Mouse (Mus musculus) kidney, postnatal 36 days (tissue): ENCODE results near the gene Gm26657.
A peak's percentile ranks its signal among the peaks of the same experiment; 100 is the strongest.

Experiments
- DNase-seq, 2 experiments: peaks; one replicate each; pipeline ENCODE4 v3.0.0; 2021 to 2022; ENCODE audit warnings: mixed read lengths in 2 of 2

The Gm26657 gene

DNA sequence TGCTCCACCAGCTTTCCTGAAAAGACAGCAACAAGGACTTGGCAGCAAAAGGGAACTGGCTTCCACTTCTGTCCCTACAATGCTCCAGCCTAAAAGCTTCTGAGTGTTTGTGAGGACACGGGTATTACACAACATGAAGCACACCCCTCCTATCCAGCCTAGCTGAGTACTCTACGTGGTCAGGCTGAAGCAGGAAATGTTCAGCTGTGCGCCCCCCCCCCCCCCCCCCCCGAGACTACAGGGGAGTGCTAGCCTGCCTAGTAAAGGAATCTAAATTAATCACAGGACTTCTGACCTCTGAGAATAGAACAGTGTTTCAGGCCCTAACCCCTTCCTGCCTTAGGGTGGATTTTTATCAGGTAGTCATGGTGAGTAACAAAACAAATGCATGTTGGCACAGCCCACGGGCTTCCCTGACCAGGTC is 28.0 kb downstream of the Gm26657 start:
- DNase-seq, result no peak

DNA sequence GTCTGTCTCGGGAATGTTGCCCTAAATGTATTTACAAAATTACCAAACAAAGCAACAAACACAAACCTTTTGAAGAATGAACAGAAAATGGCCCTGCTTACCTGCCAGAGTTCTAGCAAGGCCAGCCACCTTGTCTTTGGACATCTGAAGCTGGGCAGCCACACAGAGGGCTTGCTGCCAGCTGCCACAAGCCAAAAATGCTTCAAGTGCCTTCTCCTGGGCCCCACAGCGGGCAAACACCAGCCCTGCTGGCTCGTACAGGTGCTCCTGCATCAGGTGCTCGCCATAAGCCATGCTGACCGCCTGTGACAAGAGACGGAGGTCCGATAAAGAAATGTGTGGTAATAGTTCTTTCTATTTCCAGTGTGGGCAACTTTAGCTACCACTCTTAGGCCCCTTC is 29.0 kb downstream of the Gm26657 start:
- DNase-seq, result peak in 1 of 2 experiments; percentile 25

- no peak for DNase-seq
Measured at GRCm38 (mm10) chr4:56771065-56771464, 31.2 kb downstream of the Gm26657 start.
